Mouse (Mus musculus) layer of hippocampus, adult 9-10 months (tissue): ENCODE results near the gene Slc25a31.

Experiments
- DNase-seq: peaks from one replicate; pipeline ENCODE4 v3.0.0; 2022; ENCODE audit warnings: low spot score

Gene Slc25a31

GRCm38 (mm10) chr3:40738381-40738912, 29.8 kb downstream of the Slc25a31 start:
- no peak for DNase-seq

- peak; percentile 5 for DNase-seq
These were observed 35.6 kb downstream of the Slc25a31 start, which contains the start of gene Hspa4l for GRCm38 (mm10) chr3:40744024-40744835. Gene Hspa4l, plus strand, starts transcription at chr3:40744495.

- peak; percentile 50 for DNase-seq
These were observed 36.4 kb downstream of the Slc25a31 start for GRCm38 (mm10) chr3:40744836-40745660.

- DNase-seq, result peak; percentile 2
These were observed 37.2 kb downstream of the Slc25a31 start for GRCm38 (mm10) chr3:40745661-40746547.

GRCm38 (mm10) chr3:40760746-40761145, 52.1 kb downstream of the Slc25a31 start:
- no peak for DNase-seq

GRCm38 (mm10) chr3:40761312-40761711, 52.7 kb downstream of the Slc25a31 start:
- no peak for DNase-seq
